Mouse (Mus musculus): Measurements from ENCODE around the gene Zfp708. TPM values are rescaled to one million over a fixed set of nuclear protein-coding genes. Genes with fewer than 3 reads are reported as not detected.

Gene Zfp708
- total and polyA plus RNA-seq, 3 experiments: 0.39 to 0.81 TPM; not detected in 1

DNA sequence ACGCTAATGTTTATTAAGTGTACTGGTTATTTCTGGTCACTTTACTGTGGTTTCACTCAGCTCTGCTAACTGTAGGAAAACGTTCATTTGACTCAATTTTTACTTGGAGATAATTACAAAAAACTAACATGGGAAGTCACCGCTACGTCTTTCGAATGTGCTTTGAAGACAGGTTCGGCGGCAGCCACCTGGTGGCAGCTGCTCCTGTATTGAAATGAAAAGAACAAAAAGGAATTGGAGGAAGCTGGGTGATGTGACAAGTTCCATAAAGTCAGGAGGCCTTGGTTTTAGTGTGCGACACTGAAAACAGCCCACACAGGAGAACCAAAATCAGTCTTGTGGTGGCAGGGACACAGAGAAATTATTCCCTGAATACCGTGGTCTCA lies 11.0 kb upstream of the Zfp708 start (continued):
- peak; percentile 54; the same call in 1 of the 2 replicates for TF ChIP-seq MYC (IDR thresholded peaks at IDR 0.05; ENCODE audit: low read depth, low read length)
- TF ChIP-seq SMC3 (IDR thresholded peaks at IDR 0.05; ENCODE audit: low read depth, low read length): peak; percentile 50
- TF ChIP-seq E2F4 (IDR thresholded peaks at IDR 0.05; ENCODE audit: borderline replicate concordance, low read depth, low read length): no peak
- TF ChIP-seq MXI1 (IDR thresholded peaks at IDR 0.05; ENCODE audit: low read depth, low read length): peak; percentile 58
- TF ChIP-seq MAZ (IDR thresholded peaks at IDR 0.05; ENCODE audit: low read depth, low read length): no peak
- TF ChIP-seq MAX (IDR thresholded peaks at IDR 0.05; ENCODE audit: low read length): peak; percentile 12; the same call in 1 of the 2 replicates
- TF ChIP-seq TBP (IDR thresholded peaks at IDR 0.05; ENCODE audit: low read depth, low read length): no peak
- no peak for TF ChIP-seq ZNF384 (IDR thresholded peaks at IDR 0.05; ENCODE audit: low read depth, low read length)
- no peak for TF ChIP-seq NRF1 (IDR thresholded peaks at IDR 0.05; ENCODE audit: insufficient read depth, low read depth, low read length, poor library complexity, severe bottlenecking)
- TF ChIP-seq SIN3A (IDR thresholded peaks at IDR 0.05; ENCODE audit: low read length): no peak
- no peak for TF ChIP-seq HCFC1 (IDR thresholded peaks at IDR 0.05; ENCODE audit: low read depth, low read length)
- no peak for TF ChIP-seq TCF12 (IDR thresholded peaks at IDR 0.05; ENCODE audit: low read depth, low read length)
- no peak for TF ChIP-seq MAFK (IDR thresholded peaks at IDR 0.05; ENCODE audit: borderline replicate concordance, low read depth, low read length)
- TF ChIP-seq GABPA (IDR thresholded peaks at IDR 0.05; ENCODE audit: low read depth, low read length): no peak
- TF ChIP-seq ETS1 (IDR thresholded peaks at IDR 0.05; ENCODE audit: low read depth, low read length): no peak
- no peak for TF ChIP-seq MEF2A (IDR thresholded peaks at IDR 0.05; ENCODE audit: extremely low read depth, insufficient replicate concordance, low read depth, low read length, poor library complexity, severe bottlenecking)
- TF ChIP-seq USF1 (IDR thresholded peaks at IDR 0.05; ENCODE audit: low read depth, low read length): no peak
- TF ChIP-seq JUND (IDR thresholded peaks at IDR 0.05; ENCODE audit: low read depth, low read length): no peak
- no peak for TF ChIP-seq UBTF (IDR thresholded peaks at IDR 0.05; ENCODE audit: borderline replicate concordance, insufficient read depth, low read depth, low read length)

DNA sequence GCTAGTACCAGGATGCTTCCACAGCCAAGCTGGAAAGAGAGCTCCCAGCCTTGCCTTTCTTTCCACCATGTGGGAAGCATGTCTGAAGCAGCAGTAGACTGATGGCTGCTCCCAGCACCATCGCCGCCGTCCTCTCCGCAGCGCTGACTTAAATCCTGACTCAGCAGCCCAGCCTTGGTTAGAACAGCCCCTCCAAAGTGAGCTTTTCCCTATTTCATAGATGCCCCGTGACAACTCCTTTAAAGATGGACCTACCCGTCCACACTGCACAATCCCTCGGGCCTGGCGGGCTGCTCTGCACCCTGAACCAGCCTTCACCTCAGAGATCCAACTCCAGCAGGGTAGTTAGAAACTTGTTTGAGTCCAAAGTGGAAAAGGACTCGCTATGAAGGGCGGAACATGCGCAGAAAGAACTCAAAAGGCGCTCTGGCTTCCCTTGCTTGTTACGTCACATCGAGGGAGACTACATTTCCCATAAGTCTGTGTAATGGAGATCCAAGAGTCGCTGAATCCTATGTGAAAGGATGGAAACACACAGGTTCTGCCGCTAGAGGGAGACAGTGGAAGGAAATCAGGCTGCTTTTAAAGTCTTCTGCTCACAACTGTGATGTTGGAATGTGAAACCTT lies 10.5 kb upstream of the Zfp708 start, which contains the start of gene Gm28557:
Gm28557 (minus strand) TSS at position 411 of the 627 bp plus-strand sequence.
- Histone ChIP-seq H3K4me3 (ENCODE audit: control insufficient read depth in 1 of 2, insufficient read depth in 1 of 2, low read depth in 2 of 2, low read length in 2 of 2) (peak within 1 kb of the TSS; percentile 80), H3K9me3 (replicated peaks; ENCODE audit: insufficient read depth, low read length) (no peaks in the 10 kb centered on the region), H3K27me3 (ENCODE audit: control insufficient read depth in 1 of 2, insufficient read depth in 2 of 2, low read length in 2 of 2) (no peaks in the 10 kb centered on the region), H3K9ac (ENCODE audit: control insufficient read depth, low read depth, low read length, poor library complexity, severe bottlenecking) (peak within 1 kb of the TSS; percentile 79), H3K79me2 (ENCODE audit: control insufficient read depth, insufficient read depth, low read length, poor library complexity) (peaks cover 7% of the 10 kb centered on the region), H3K4me1 (ENCODE audit: control insufficient read depth in 1 of 2, insufficient read depth in 2 of 2, low read length in 2 of 2) (peaks cover 0 to 6% of the 10 kb centered on the region in 2 experiments; a peak in 1 of 4 replicates), H3K27ac (ENCODE audit: control insufficient read depth, low read depth, low read length) (peak within 1 kb of the TSS; percentile 85), H3K36me3 (ENCODE audit: control insufficient read depth in 1 of 2, insufficient read depth in 2 of 2, low read length in 2 of 2) (peaks cover 0 to 10% of the 10 kb centered on the region in 2 experiments; a peak in 2 of 4 replicates)
- peak; percentile 98 for DNase-seq (ENCODE audit: low read depth, low spot score)
- TF ChIP-seq RAD21 (IDR thresholded peaks at IDR 0.05; ENCODE audit: low read depth, low read length): peak; percentile 65
- TF ChIP-seq RCOR1 (IDR thresholded peaks at IDR 0.05; ENCODE audit: low read depth, low read length): no peak
- peak; percentile 91 for TF ChIP-seq POLR2AphosphoS2 (IDR thresholded peaks at IDR 0.05; ENCODE audit: low read length)
- no peak for TF ChIP-seq POLR2AphosphoS5 (IDR thresholded peaks at IDR 0.05; ENCODE audit: borderline replicate concordance, low read depth, low read length)
- no peak for TF ChIP-seq JUND (IDR thresholded peaks at IDR 0.05; ENCODE audit: low read depth, low read length)
- TF ChIP-seq TCF12 (IDR thresholded peaks at IDR 0.05; ENCODE audit: low read depth, low read length): peak; percentile 62
- no peak for TF ChIP-seq CHD1 (IDR thresholded peaks at IDR 0.05; ENCODE audit: low read depth, low read length)
- TF ChIP-seq MAZ (IDR thresholded peaks at IDR 0.05; ENCODE audit: low read depth, low read length): no peak; the same call in 1 of the 2 replicates
- TF ChIP-seq USF1 (IDR thresholded peaks at IDR 0.05; ENCODE audit: low read depth, low read length): no peak
- TF ChIP-seq MXI1 (IDR thresholded peaks at IDR 0.05; ENCODE audit: low read depth, low read length): peak; percentile 60; the same call in 1 of the 2 replicates
- TF ChIP-seq ETS1 (IDR thresholded peaks at IDR 0.05; ENCODE audit: low read depth, low read length): peak; percentile 52; the same call in 1 of the 2 replicates
- TF ChIP-seq KAT2A (conservative IDR thresholded peaks at IDR 0.05; ENCODE audit: low read depth, low read length): peak; percentile 76
- TF ChIP-seq MEF2A (IDR thresholded peaks at IDR 0.05; ENCODE audit: extremely low read depth, insufficient replicate concordance, low read depth, low read length, poor library complexity, severe bottlenecking): no peak
- peak; percentile 99 for TF ChIP-seq HCFC1 (IDR thresholded peaks at IDR 0.05; ENCODE audit: low read depth, low read length)
- TF ChIP-seq TBP (IDR thresholded peaks at IDR 0.05; ENCODE audit: low read depth, low read length): peak; percentile 82; the same call in 1 of the 2 replicates
- TF ChIP-seq MYC (IDR thresholded peaks at IDR 0.05; ENCODE audit: low read depth, low read length): peak; percentile 90
- TF ChIP-seq USF2 (IDR thresholded peaks at IDR 0.05; ENCODE audit: borderline replicate concordance in 1 of 2, insufficient read depth in 1 of 2, low read depth in 1 of 2, low read length in 2 of 2): no peak
- peak; percentile 92 for TF ChIP-seq NELFE (IDR thresholded peaks at IDR 0.05; ENCODE audit: low read depth, low read length)
- peak; percentile 49 for TF ChIP-seq SMC3 (IDR thresholded peaks at IDR 0.05; ENCODE audit: low read depth, low read length)
- peak; percentile 88 for TF ChIP-seq ZMIZ1 (IDR thresholded peaks at IDR 0.05; ENCODE audit: low read depth, low read length)
- no peak for TF ChIP-seq ZC3H11A (IDR thresholded peaks at IDR 0.05; ENCODE audit: low read depth, low read length)
- TF ChIP-seq TAL1 (IDR thresholded peaks at IDR 0.05; ENCODE audit: low read length): no peak
- no peak for TF ChIP-seq GABPA (IDR thresholded peaks at IDR 0.05; ENCODE audit: low read depth, low read length)
- TF ChIP-seq E2F4 (IDR thresholded peaks at IDR 0.05; ENCODE audit: borderline replicate concordance, low read depth, low read length): no peak; the same call in 1 of the 2 replicates
